Mouse (Mus musculus) brain, embryonic 14.5 days (tissue): Measurements from ENCODE around the gene Map3k13.

Experiments
- CTCF ChIP-seq: fragments of 200-500 bp; IDR thresholded peaks from 2 replicates; pipeline ENCODE4 v1.5.1; 2012; ENCODE audit warnings: inconsistent platforms, mild to moderate bottlenecking, moderate library complexity, borderline replicate concordance; ENCODE audit not compliant: insufficient read depth, insufficient read length; ENCODE audit errors: extremely low read depth
- POLR2A ChIP-seq: fragments of 200-500 bp; IDR thresholded peaks from 2 replicates; pipeline ENCODE4 v1.6.1; 2012; ENCODE audit warnings: mild to moderate bottlenecking, inconsistent platforms, borderline replicate concordance; ENCODE audit not compliant: poor library complexity, insufficient read depth, insufficient read length, severe bottlenecking; ENCODE audit errors: extremely low read depth

- TF ChIP-seq CTCF, result no peak
- TF ChIP-seq POLR2A, result no peak
Observed at GRCm38 (mm10) chr16:21881582-21882259, 87.6 kb downstream of the Map3k13 start.
